Mouse (Mus musculus): ENCODE measurements around the gene Zfp704. TPM values are rescaled to one million over a fixed set of nuclear protein-coding genes. Genes with fewer than 3 reads are reported as not detected.

Gene Zfp704
- total and polyA plus RNA-seq, 3 experiments = not detected

DNA sequence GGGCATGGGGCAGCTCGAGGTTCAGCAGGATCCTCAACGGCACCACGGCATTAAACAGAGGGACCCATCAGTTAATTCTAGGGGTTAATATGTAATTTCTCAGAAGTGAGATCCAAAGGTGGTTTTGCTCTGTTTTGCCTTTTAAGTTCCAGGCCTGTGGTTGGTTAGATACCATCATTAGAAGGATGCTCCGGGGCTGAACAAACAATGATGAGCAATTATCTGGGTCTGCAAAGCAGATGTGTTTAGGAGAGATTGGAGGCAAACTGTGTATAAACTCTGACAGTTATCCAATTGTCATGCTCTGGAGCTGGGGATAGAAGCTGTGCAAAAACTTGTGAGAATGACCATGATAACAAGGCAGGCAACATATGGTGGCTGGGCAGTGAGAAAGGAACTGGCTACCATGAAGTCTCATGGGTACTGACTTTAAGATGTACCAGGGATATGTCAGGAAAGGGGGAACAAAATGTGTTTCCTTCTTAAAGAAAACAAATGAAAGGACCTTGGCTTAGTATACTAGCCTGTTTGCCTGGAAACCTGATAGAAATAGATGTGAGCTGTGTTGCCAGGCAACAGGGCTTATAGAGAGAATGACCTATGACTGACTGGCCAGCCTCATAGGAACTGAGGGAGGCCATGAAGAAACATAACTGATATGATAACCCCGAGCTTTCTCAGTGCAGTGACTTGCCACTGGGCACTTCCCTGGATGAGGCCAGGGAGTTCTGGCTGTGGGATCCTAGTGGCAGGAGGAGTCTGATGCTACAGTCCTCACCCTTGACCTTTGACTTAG lies 206.4 kb downstream of the Zfp704 start:
- Histone ChIP-seq H3K4me3 (replicated peaks in 1 of 3; ENCODE audit: low read depth in 2 of 3, low read length in 2 of 3, poor library complexity in 1 of 3) (no peak overlapping the region), H3K27ac (ENCODE audit: insufficient read depth, low read depth) (no peak overlapping the region), H3K27me3 (replicated peaks) (no peaks in the 10 kb centered on the region), H3K36me3 (replicated peaks in 1 of 2; ENCODE audit: control insufficient read depth in 1 of 2, insufficient read depth in 1 of 2, low read length in 1 of 2) (no peaks in the 10 kb centered on the region), H3K4me2 (ENCODE audit: insufficient read depth, low read depth, poor library complexity, severe bottlenecking) (no peak overlapping the region), H3K79me2 (replicated peaks; ENCODE audit: control insufficient read depth, extremely low read depth, insufficient read depth, poor library complexity, severe bottlenecking) (no peaks in the 10 kb centered on the region), H3K9ac (ENCODE audit: insufficient read depth, low read depth) (no peak overlapping the region), H3K4me1 (ENCODE audit: control insufficient read depth in 1 of 2, insufficient read depth in 2 of 2) (peaks cover under 1 to 17% of the 10 kb centered on the region in 2 experiments; a peak in 3 of 4 replicates), H3K9me3 (replicated peaks; ENCODE audit: low read length) (no peaks in the 10 kb centered on the region)
- dilution Hi-C loops (cut with MboI; ENCODE audit: extremely low pct_ligation_motif_present, extremely low pct_unique_long_range_greater_than_20kb, low sequenced_read_pairs) = no loop called here
- in situ Hi-C loops (cut with MboI; ENCODE audit: low pct_ligation_motif_present, low pct_unique_long_range_greater_than_20kb, low sequenced_read_pairs) = loop anchor here (5.0 kb wide), 1 partner anchor 64 kb away; no protein-coding TSS in a partner anchor
- no peak for TF ChIP-seq CTCF (conservative IDR thresholded peaks at IDR 0.05 in 1 of 2, IDR thresholded peaks at IDR 0.05 in 1 of 2; ENCODE audit: low read depth in 2 of 2, low read length in 2 of 2)
- no peak for DNase-seq (ENCODE audit: extremely low read depth)

GRCm38 (mm10) chr3:9402836-9403235 lies 207.0 kb downstream of the Zfp704 start:
- H3K9me3 ChIP-seq (replicated peaks; ENCODE audit: low read length) = no peaks in the 10 kb centered on the region
- dilution Hi-C loops (cut with MboI; ENCODE audit: extremely low pct_ligation_motif_present, extremely low pct_unique_long_range_greater_than_20kb, low sequenced_read_pairs) = no loop called here
- H3K4me3 ChIP-seq (replicated peaks in 1 of 3; ENCODE audit: low read depth in 2 of 3, low read length in 2 of 3, poor library complexity in 1 of 3) = no peak overlapping the region
- H3K27ac ChIP-seq (ENCODE audit: insufficient read depth, low read depth) = no peak overlapping the region
- H3K27me3 ChIP-seq (replicated peaks) = no peaks in the 10 kb centered on the region
- in situ Hi-C loops (cut with MboI; ENCODE audit: low pct_ligation_motif_present, low pct_unique_long_range_greater_than_20kb, low sequenced_read_pairs) = loop anchor here (5.0 kb wide), 1 partner anchor 64 kb away; no protein-coding TSS in a partner anchor
- DNase-seq (ENCODE audit: extremely low read depth) = no peak
- H3K79me2 ChIP-seq (replicated peaks; ENCODE audit: control insufficient read depth, extremely low read depth, insufficient read depth, poor library complexity, severe bottlenecking) = no peaks in the 10 kb centered on the region
- H3K4me2 ChIP-seq (ENCODE audit: insufficient read depth, low read depth, poor library complexity, severe bottlenecking) = no peak overlapping the region
- peaks cover 7 to 23% of the 10 kb centered on the region in 2 experiments for H3K4me1 ChIP-seq (ENCODE audit: control insufficient read depth in 1 of 2, insufficient read depth in 2 of 2)
- H3K9ac ChIP-seq (ENCODE audit: insufficient read depth, low read depth) = no peak overlapping the region
- H3K36me3 ChIP-seq (replicated peaks in 1 of 2; ENCODE audit: control insufficient read depth in 1 of 2, insufficient read depth in 1 of 2, low read length in 1 of 2) = no peaks in the 10 kb centered on the region
- TF ChIP-seq NELFE (IDR thresholded peaks at IDR 0.05; ENCODE audit: low read depth, low read length) (no peak), ETS1 (conservative IDR thresholded peaks at IDR 0.05; ENCODE audit: low read depth, low read length) (no peak), USF2 (conservative IDR thresholded peaks at IDR 0.05; ENCODE audit: low read depth, low read length) (no peak), HCFC1 (IDR thresholded peaks at IDR 0.05; ENCODE audit: low read depth, low read length) (no peak), SIN3A (IDR thresholded peaks at IDR 0.05; ENCODE audit: low read length) (no peak), MAZ (IDR thresholded peaks at IDR 0.05; ENCODE audit: low read depth, low read length) (no peak), TBP (conservative IDR thresholded peaks at IDR 0.05; ENCODE audit: low read depth, low read length) (no peak), POLR2A (IDR thresholded peaks at IDR 0.05; ENCODE audit: low read depth, low read length) (no peak), RAD21 (IDR thresholded peaks at IDR 0.05; ENCODE audit: low read depth, low read length) (no peak), UBTF (IDR thresholded peaks at IDR 0.05; ENCODE audit: low read depth, low read length) (no peak), KAT2A (IDR thresholded peaks at IDR 0.05; ENCODE audit: insufficient replicate concordance, low read length) (no peak), JUN (IDR thresholded peaks at IDR 0.05; ENCODE audit: insufficient read depth, low read depth, low read length) (no peak), E2F4 (IDR thresholded peaks at IDR 0.05; ENCODE audit: insufficient replicate concordance, low read depth, low read length) (no peak), MEF2A (IDR thresholded peaks at IDR 0.05; ENCODE audit: borderline replicate concordance, low read depth, low read length) (no peak), MAX (IDR thresholded peaks at IDR 0.05; ENCODE audit: low read length) (no peak), IRF4 (IDR thresholded peaks at IDR 0.05; ENCODE audit: low read depth, low read length) (no peak)

Measured in CH12.LX (cell line).